Mouse (Mus musculus) MEL (cell line): ENCODE measurements around the gene Tpra1. TPM values are rescaled to one million over a fixed set of nuclear protein-coding genes. Genes with fewer than 3 reads are reported as not detected.

Experiments used
- DNase-seq: peaks from one replicate; pipeline ENCODE4 v3.0.0; 2011; ENCODE audit warnings: low read depth, low spot score
- H3K27ac ChIP-seq: 2 replicates; pipeline ENCODE4 v1.5.1; 2012; ENCODE audit warnings: low read depth, mild to moderate bottlenecking, control low read depth, low read length, moderate library complexity; ENCODE audit not compliant: control insufficient read depth
- H3K27me3 ChIP-seq, 2 experiments: fragments of 150-350 bp in 1 of 2; sonication (generic) in 1 of 2; 2 replicates each; pipeline ENCODE4 v1.6.1; 2012; ENCODE audit warnings: low read length in 2 of 2, mild to moderate bottlenecking in 2 of 2, improper control_type of control experiment in 1 of 2, moderate library complexity in 1 of 2; ENCODE audit not compliant: insufficient read depth in 2 of 2, control insufficient read depth in 1 of 2
- H3K36me3 ChIP-seq, 2 experiments: 2 replicates each; pipeline ENCODE4 v1.6.1; 2012 to 2014; ENCODE audit warnings: low read length in 2 of 2, improper control_type of control experiment in 1 of 2, inconsistent platforms in 1 of 2, mild to moderate bottlenecking in 1 of 2; ENCODE audit not compliant: insufficient read depth in 2 of 2, control insufficient read depth in 1 of 2
- H3K4me1 ChIP-seq, 2 experiments: fragments of 150-350 bp in 1 of 2; sonication (generic) in 1 of 2; 2 replicates each; pipeline ENCODE4 v1.6.1; 2012; ENCODE audit warnings: low read length in 2 of 2, improper control_type of control experiment in 1 of 2, mild to moderate bottlenecking in 1 of 2; ENCODE audit not compliant: insufficient read depth in 2 of 2, control insufficient read depth in 1 of 2
- H3K4me3 ChIP-seq, 2 experiments: fragments of 150-350 bp in 1 of 2; sonication (generic) in 1 of 2; 2 replicates each; pipeline ENCODE4 v1.5.1; 2012; ENCODE audit warnings: low read depth in 2 of 2, low read length in 2 of 2, mild to moderate bottlenecking in 2 of 2, moderate library complexity in 2 of 2, control low read depth in 1 of 2, improper control_type of control experiment in 1 of 2; ENCODE audit not compliant: control insufficient read depth in 1 of 2, insufficient read depth in 1 of 2
- H3K79me2 ChIP-seq: 2 replicates; pipeline ENCODE4 v1.6.1; 2012; ENCODE audit warnings: mild to moderate bottlenecking, low read length, moderate library complexity; ENCODE audit not compliant: control insufficient read depth, poor library complexity, insufficient read depth
- H3K9ac ChIP-seq: 2 replicates; pipeline ENCODE4 v1.6.1; 2012; ENCODE audit warnings: low read depth, mild to moderate bottlenecking, control low read depth, low read length, moderate library complexity; ENCODE audit not compliant: control insufficient read depth, poor library complexity, severe bottlenecking
- H3K9me3 ChIP-seq: fragments of 150-350 bp; sonication (generic); replicated peaks from 2 replicates; pipeline ENCODE4 v1.6.1; 2012; ENCODE audit warnings: mild to moderate bottlenecking, low read length, improper control_type of control experiment, moderate library complexity; ENCODE audit not compliant: insufficient read depth
- BHLHE40 ChIP-seq: IDR thresholded peaks from 2 replicates; pipeline ENCODE4 v1.6.1; 2012; ENCODE audit warnings: low read depth, mild to moderate bottlenecking, inconsistent platforms, low read length, improper control_type of control experiment, borderline replicate concordance
- CTCF ChIP-seq, 3 experiments: IDR thresholded peaks in 2 of 3; conservative IDR thresholded peaks in 1 of 3; 2 replicates each; pipeline ENCODE4 v1.5.1; 2011 to 2012; ENCODE audit warnings: low read length in 3 of 3, low read depth in 2 of 3, mild to moderate bottlenecking in 2 of 3, improper control_type of control experiment in 1 of 3, inconsistent platforms in 1 of 3, mixed read lengths in 1 of 3, moderate library complexity in 1 of 3; ENCODE audit not compliant: control insufficient read depth in 1 of 3, insufficient read depth in 1 of 3, poor library complexity in 1 of 3, severe bottlenecking in 1 of 3
- E2F4 ChIP-seq: IDR thresholded peaks from 2 replicates; pipeline ENCODE4 v1.6.1; 2011; ENCODE audit warnings: low read depth, low read length, improper control_type of control experiment, borderline replicate concordance
- EP300 ChIP-seq, 2 experiments: IDR thresholded peaks; 2 replicates each; pipeline ENCODE4 v1.6.1; 2011; ENCODE audit warnings: improper control_type of control experiment in 2 of 2, low read length in 2 of 2, low read depth in 1 of 2, mild to moderate bottlenecking in 1 of 2
- ETS1 ChIP-seq: IDR thresholded peaks from 2 replicates; pipeline ENCODE4 v1.6.1; 2012; ENCODE audit warnings: low read depth, mild to moderate bottlenecking, inconsistent platforms, low read length, improper control_type of control experiment, moderate library complexity
- KAT2A ChIP-seq: conservative IDR thresholded peaks from 2 replicates; pipeline ENCODE4 v1.6.1; 2012; ENCODE audit warnings: low read depth, low read length, improper control_type of control experiment, inconsistent platforms
- MAX ChIP-seq: IDR thresholded peaks from 2 replicates; pipeline ENCODE4 v1.6.1; 2011; ENCODE audit warnings: low read length, improper control_type of control experiment
- MAZ ChIP-seq: IDR thresholded peaks from 2 replicates; pipeline ENCODE4 v1.6.1; 2012; ENCODE audit warnings: low read depth, mild to moderate bottlenecking, inconsistent platforms, low read length, improper control_type of control experiment
- MYC ChIP-seq: IDR thresholded peaks from 2 replicates; pipeline ENCODE4 v1.6.1; 2011; ENCODE audit warnings: low read depth, mild to moderate bottlenecking, low read length, improper control_type of control experiment, moderate library complexity
- NELFE ChIP-seq: IDR thresholded peaks from 2 replicates; pipeline ENCODE4 v1.6.1; 2011; ENCODE audit warnings: low read depth, low read length, improper control_type of control experiment
- NRF1 ChIP-seq: IDR thresholded peaks from 2 replicates; pipeline ENCODE4 v1.6.1; 2014; ENCODE audit warnings: low read depth, mild to moderate bottlenecking, inconsistent platforms, low read length, improper control_type of control experiment, moderate library complexity; ENCODE audit not compliant: poor library complexity, insufficient read depth, severe bottlenecking
- POLR2AphosphoS2 ChIP-seq: IDR thresholded peaks from 2 replicates; pipeline ENCODE4 v1.6.1; 2011; ENCODE audit warnings: low read length, improper control_type of control experiment
- RAD21 ChIP-seq: IDR thresholded peaks from 2 replicates; pipeline ENCODE4 v1.6.1; 2011; ENCODE audit warnings: mild to moderate bottlenecking, low read depth, low read length, improper control_type of control experiment
- TAL1 ChIP-seq: IDR thresholded peaks from 2 replicates; pipeline ENCODE4 v1.6.1; 2012; ENCODE audit warnings: mild to moderate bottlenecking, inconsistent platforms, low read length, moderate library complexity, mixed read lengths
- TBP ChIP-seq: IDR thresholded peaks from 2 replicates; pipeline ENCODE4 v1.8.0; 2011; ENCODE audit warnings: low read depth, low read length, improper control_type of control experiment
- TCF12 ChIP-seq: IDR thresholded peaks from 2 replicates; pipeline ENCODE4 v1.6.1; 2014; ENCODE audit warnings: low read depth, mild to moderate bottlenecking, inconsistent platforms, low read length, improper control_type of control experiment, moderate library complexity
- UBTF ChIP-seq: IDR thresholded peaks from 2 replicates; pipeline ENCODE4 v1.6.1; 2012; ENCODE audit warnings: low read depth, mild to moderate bottlenecking, inconsistent platforms, low read length, improper control_type of control experiment, moderate library complexity, borderline replicate concordance; ENCODE audit not compliant: insufficient read depth
- ZKSCAN1 ChIP-seq: IDR thresholded peaks from 2 replicates; pipeline ENCODE4 v1.6.1; 2012; ENCODE audit warnings: low read depth, mild to moderate bottlenecking, inconsistent platforms, low read length, improper control_type of control experiment, moderate library complexity
- ZNF384 ChIP-seq: IDR thresholded peaks from 2 replicates; pipeline ENCODE4 v1.6.1; 2012; ENCODE audit warnings: low read depth, mild to moderate bottlenecking, inconsistent platforms, low read length, improper control_type of control experiment
- polyA plus RNA-seq, 2 experiments: library from polyadenylated mRNA; stranded (reverse) in 1 of 2; unstranded in 1 of 2; fragments of >175 nt in 1 of 2; fragments of >200 nt in 1 of 2; gene quantifications; 2 replicates each; pipeline versions ENCODE4 v1.2.1 to v1.2.4; 2012; ENCODE audit warnings: low replicate concordance in 2 of 2, low read depth in 1 of 2; ENCODE audit not compliant: insufficient read length in 2 of 2, insufficient read depth in 1 of 2, missing spikeins in 1 of 2
- total RNA-seq: library from RNA; depleted of rRNA; stranded (reverse); fragments of 300-350 nt; gene quantifications from 2 replicates; pipeline ENCODE4 v1.2.3, GENCODE M21; 2012

Gene Tpra1
- total and polyA plus RNA-seq, 3 experiments = 22.9 to 42.4 TPM; not detected in 1

- Histone ChIP-seq H3K9me3 (no peaks in the 10 kb centered on the region), H3K4me1 (0 out of 4 replicates have a peak, but pooled peaks cover 0 to 5% of the 10 kb centered on the region in 2 experiments), H3K79me2 (no peaks in the 10 kb centered on the region), H3K27ac (no peak overlapping the region), H3K36me3 (no peaks in the 10 kb centered on the region), H3K9ac (no peak overlapping the region), H3K27me3 (peaks cover 0 to 1% of the 10 kb centered on the region in 2 experiments; a peak in 2 of 4 replicates), H3K4me3 (no peak overlapping the region)
- no peak for TF ChIP-seq MAX
- TF ChIP-seq POLR2AphosphoS2 = no peak
- TF ChIP-seq E2F4 = no peak
- no peak for TF ChIP-seq KAT2A
- TF ChIP-seq CTCF (IDR thresholded peaks at IDR 0.05 in 2 of 3, conservative IDR thresholded peaks at IDR 0.05 in 1 of 3; ENCODE audit: control insufficient read depth in 1 of 3, insufficient read depth in 1 of 3, low read depth in 2 of 3, low read length in 3 of 3, poor library complexity in 1 of 3, severe bottlenecking in 1 of 3) = no peak
- no peak for DNase-seq
Measured at GRCm38 (mm10) chr6:88936342-88937213, 34.5 kb downstream of the Tpra1 start.

- H3K4me1 ChIP-seq = 0 out of 4 replicates have a peak, but pooled peaks cover 0 to 5% of the 10 kb centered on the region in 2 experiments
- H3K79me2 ChIP-seq = no peaks in the 10 kb centered on the region
- no peak overlapping the region for H3K4me3 ChIP-seq
- no peak for DNase-seq
- H3K27ac ChIP-seq = no peak overlapping the region
- H3K9me3 ChIP-seq = no peaks in the 10 kb centered on the region
- H3K27me3 ChIP-seq = peaks cover 0 to 1% of the 10 kb centered on the region in 2 experiments; a peak in 2 of 4 replicates
- no peak overlapping the region for H3K9ac ChIP-seq
- no peaks in the 10 kb centered on the region for H3K36me3 ChIP-seq
- no peak for TF ChIP-seq MYC
- no peak for TF ChIP-seq ZNF384
- TF ChIP-seq UBTF = no peak
- no peak for TF ChIP-seq RAD21
- no peak for TF ChIP-seq MAZ
- no peak for TF ChIP-seq NELFE
- no peak for TF ChIP-seq TCF12
- TF ChIP-seq TAL1 = no peak
- no peak for TF ChIP-seq EP300 (IDR thresholded peaks at IDR 0.05; ENCODE audit: low read depth in 1 of 2, low read length in 2 of 2)
- TF ChIP-seq MAX = no peak
- TF ChIP-seq BHLHE40 = no peak
- no peak for TF ChIP-seq NRF1
- no peak for TF ChIP-seq ZKSCAN1
- no peak for TF ChIP-seq ETS1
- TF ChIP-seq TBP = no peak
Measured at GRCm38 (mm10) chr6:88937214-88937549, 35.1 kb downstream of the Tpra1 start.
